Mouse (Mus musculus) heart, adult 18-20 months (tissue): ENCODE measurements around the gene Gm6096. TPM values are rescaled to one million over a fixed set of nuclear protein-coding genes. Genes with fewer than 3 reads are reported as not detected.

Source experiments
- DNase-seq, 2 experiments: peaks; one replicate each; pipeline ENCODE4 v3.0.0; 2021 to 2022; ENCODE audit warnings: mixed read lengths in 1 of 2
- total RNA-seq, 2 experiments: library from RNA; stranded (reverse); gene quantifications; 2 replicates each; pipeline ENCODE4 v1.2.3; 2021

Gene Gm6096
- total RNA-seq, 2 experiments from 2014 or later, result not detected

DNA sequence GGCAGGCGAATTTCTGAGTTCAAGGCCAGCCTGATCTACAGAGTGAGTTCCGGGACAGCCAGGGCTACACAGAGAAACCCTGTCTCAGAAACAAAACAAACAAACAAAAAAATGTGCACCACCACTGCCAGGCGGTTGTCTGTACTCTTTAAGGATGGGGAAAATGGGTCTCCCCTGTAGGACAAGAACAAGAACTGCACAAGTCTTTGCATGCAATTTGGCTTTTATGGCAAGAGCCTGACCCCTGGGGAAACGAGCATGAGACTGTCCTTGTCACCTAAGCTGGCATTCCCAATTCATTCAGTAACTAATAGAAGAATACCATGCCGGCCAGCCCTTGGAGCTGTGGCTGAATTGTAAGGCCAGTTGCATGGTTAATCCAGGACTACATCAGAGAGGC is 15.2 kb upstream of the Gm6096 start:
- no peak for DNase-seq

- no peak for DNase-seq
These were observed 12.8 kb upstream of the Gm6096 start for GRCm38 (mm10) chr7:34238086-34238485.

DNA sequence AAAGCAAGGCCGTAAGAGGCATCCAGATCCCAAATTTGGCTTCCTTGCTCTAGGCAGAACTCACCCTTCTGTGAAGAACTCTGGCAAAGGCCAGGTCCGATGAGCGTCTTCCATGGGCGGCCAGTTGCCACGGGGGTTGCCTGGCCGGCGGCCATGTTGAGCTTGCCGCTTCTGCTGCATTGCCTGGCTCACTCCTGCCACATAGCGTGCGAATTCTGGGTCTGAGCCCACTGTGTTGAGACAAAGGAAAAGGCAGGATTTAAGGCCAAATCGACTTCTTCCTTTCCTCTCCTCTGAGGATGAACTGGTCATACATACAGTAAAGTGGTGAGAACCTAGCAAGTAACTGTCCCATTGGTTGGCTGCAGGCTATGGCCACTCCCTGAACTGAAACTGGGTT is 8.7 kb upstream of the Gm6096 start:
- no peak for DNase-seq

DNA sequence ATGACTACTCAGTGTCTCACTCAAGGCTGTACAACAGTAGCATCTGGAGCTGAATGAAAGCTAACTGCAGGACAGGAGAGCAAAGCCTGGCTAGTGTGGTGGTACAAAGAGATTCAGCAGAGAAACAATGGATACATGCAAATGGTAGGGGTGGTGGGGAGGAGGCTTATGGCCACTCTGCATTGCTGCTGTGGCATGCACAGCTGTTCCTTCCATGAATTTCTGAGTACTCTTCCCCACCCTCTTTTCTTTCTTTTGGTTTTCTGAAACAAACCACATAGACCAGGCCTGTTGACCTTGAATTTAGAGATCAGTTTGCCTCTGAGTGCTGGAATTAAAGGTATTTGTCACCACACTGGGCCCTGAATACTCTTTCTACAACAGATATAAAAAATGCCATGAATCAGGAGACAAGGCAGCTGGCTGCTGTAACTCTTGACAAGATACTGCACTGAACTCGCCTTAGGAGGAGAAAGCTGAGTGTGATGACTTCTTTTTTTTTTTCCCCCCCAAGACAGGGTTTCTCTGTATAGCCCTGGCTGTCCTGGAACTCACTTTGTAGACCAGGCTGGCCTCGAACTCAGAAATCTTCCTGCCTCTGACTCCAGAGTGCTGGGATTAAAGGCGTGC is 3.9 kb upstream of the Gm6096 start:
- no peak for DNase-seq

DNA sequence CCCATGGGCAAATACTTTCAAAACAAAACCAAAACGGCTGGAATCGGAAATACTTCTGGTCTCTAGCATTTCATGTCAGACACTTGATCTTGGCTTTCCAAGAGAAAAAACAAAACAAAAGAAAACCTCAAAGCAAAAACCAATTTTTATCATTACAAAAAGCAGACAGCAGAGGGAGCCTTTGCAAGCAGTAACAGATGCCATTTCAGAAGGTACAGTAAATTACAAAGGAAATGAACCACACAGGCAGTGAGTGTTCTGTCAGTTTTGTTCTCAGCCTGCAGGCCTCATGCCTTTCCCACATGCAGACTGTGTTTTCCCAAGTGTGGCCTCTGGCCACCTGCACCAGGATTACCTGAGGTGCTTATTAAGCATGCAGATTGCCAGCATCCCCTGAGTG is 1.2 kb downstream of the Gm6096 start:
- peak in 1 of 2 experiments; percentile 50 for DNase-seq

DNA sequence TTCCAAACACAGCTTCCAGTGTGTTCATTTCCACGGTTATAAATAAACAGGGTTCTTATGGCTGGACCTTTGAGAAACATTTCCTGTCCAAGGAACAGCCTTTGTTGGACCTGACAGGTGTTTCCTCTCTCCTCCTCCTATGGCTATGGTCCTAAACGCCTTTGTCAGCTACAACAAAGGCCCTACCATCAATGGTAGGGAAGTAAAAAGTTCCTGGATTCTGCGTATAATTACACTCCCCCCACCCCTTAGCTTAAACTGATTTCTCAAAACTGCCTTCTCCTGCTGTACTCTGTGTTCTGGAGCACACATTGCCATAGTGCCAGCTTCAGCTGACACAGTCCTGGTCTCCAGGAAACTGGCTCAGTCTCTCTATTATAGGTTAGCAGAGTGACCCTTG is 4.3 kb downstream of the Gm6096 start:
- DNase-seq, result peak in 1 of 2 experiments; percentile 79

- DNase-seq, result no peak
These were observed 5.1 kb downstream of the Gm6096 start for GRCm38 (mm10) chr7:34255916-34256315.

GRCm38 (mm10) chr7:34257279-34257678 is 6.4 kb downstream of the Gm6096 start:
- DNase-seq, result no peak

- DNase-seq, result no peak
These were observed 7.6 kb downstream of the Gm6096 start for GRCm38 (mm10) chr7:34258407-34258806.

GRCm38 (mm10) chr7:34263437-34263836 is 12.6 kb downstream of the Gm6096 start:
- DNase-seq, result no peak

GRCm38 (mm10) chr7:34265876-34266346 is 15.1 kb downstream of the Gm6096 start:
- peak; percentile 84 to 87 for DNase-seq

DNA sequence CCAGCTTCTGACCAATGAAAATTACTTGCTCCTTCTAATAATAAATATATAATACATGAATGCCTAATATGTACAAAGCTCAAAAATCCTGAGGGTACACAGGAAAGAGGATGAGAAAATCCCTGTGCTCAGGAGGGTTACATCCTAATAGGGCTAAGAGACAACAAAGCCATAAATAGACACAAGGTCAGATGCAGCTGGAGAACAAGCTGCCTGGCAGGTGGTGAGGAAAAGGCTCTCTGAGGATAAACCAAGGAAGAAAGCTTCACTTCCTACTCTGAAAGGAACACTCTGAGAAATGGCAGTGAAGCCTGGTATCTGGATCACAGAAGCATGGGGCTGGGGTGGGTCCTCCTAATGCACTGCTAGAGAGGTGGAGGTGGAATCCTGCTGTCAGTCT is 15.6 kb downstream of the Gm6096 start:
- DNase-seq, result peak in 1 of 2 experiments; percentile 33

GRCm38 (mm10) chr7:34268463-34268862 is 17.6 kb downstream of the Gm6096 start:
- DNase-seq, result no peak

DNA sequence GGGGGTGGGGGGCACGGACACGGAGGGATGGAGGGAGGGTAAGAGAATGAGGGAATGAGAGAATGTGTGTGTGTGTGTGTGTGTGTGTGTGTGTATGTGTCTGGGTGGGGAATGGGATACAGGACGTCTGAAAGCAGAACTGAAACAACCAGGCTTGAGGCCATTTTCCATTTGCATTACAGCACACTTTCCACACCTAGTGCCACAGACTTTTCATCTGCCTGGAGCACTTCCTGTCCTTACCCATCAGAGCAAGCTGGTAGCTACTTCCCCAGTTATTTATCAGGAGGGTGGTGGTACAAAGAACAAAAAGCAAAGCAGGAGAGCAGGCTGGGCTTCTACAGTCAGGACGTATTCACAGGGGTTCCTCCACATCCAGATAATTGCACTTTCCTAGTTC is 21.6 kb downstream of the Gm6096 start:
- DNase-seq, result peak in 1 of 2 experiments; percentile 22

GRCm38 (mm10) chr7:34276066-34276465 is 25.2 kb downstream of the Gm6096 start:
- no peak for DNase-seq

- DNase-seq, result no peak
These were observed 26.8 kb downstream of the Gm6096 start for GRCm38 (mm10) chr7:34277656-34278055.

- no peak for DNase-seq
These were observed 39.8 kb downstream of the Gm6096 start for GRCm38 (mm10) chr7:34290450-34291151.

- no peak for DNase-seq
These were observed 40.4 kb downstream of the Gm6096 start for GRCm38 (mm10) chr7:34291265-34291664.

GRCm38 (mm10) chr7:34292633-34293032 is 41.8 kb downstream of the Gm6096 start:
- no peak for DNase-seq

DNA sequence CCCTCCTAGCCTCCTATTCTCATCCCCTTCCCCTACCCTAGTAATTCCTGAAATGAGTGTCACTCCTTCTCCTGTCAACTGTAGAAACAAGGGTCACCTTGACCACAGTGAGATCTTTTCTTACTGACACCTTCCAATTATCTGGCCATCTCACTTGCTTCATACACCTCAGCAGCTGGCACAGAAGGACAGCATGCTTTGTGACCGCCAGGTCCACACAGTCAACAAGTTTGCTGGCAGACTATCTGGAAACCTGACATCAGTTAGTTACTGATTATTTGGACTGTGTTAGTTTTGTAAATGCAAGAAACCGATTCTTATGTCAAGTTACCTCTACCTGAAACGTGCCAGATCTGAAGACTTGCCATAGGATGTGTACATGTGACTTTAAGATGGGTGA is 45.3 kb downstream of the Gm6096 start:
- DNase-seq, result no peak

- no peak for DNase-seq
These were observed 48.0 kb downstream of the Gm6096 start for GRCm38 (mm10) chr7:34298818-34299217.
